Mouse (Mus musculus) CD4-positive, CD25-positive, alpha-beta regulatory T cell, adult 2 months (primary cell): Measurements from ENCODE around the gene Wdr27.
"Not testable (repeated sequence)": the region's sequence is repeated elsewhere in the genome, so short reads cannot be mapped to it uniquely, and the experiment has no call there.

Experiments
- DNase-seq: peaks from one replicate; pipeline ENCODE4 v3.0.0-alpha.2; 2012; ENCODE audit warnings: low read depth, low spot score

The Wdr27 gene

GRCm38 (mm10) chr17:14931469-14931868, 11.5 kb downstream of the Wdr27 start:
- DNase-seq, result no peak

GRCm38 (mm10) chr17:14930697-14931096, 12.3 kb downstream of the Wdr27 start:
- no peak for DNase-seq

GRCm38 (mm10) chr17:14928631-14929030, 14.3 kb downstream of the Wdr27 start:
- DNase-seq, result no peak

- no peak for DNase-seq
Observed at GRCm38 (mm10) chr17:14927644-14928218, 15.2 kb downstream of the Wdr27 start.

- DNase-seq, result no peak
Observed at GRCm38 (mm10) chr17:14921582-14921981, 21.4 kb downstream of the Wdr27 start.

GRCm38 (mm10) chr17:14917866-14918265, 25.1 kb downstream of the Wdr27 start:
- DNase-seq, result no peak

GRCm38 (mm10) chr17:14914401-14914800, 28.6 kb downstream of the Wdr27 start:
- DNase-seq, result no peak

GRCm38 (mm10) chr17:14912981-14913380, 30.0 kb downstream of the Wdr27 start:
- DNase-seq, result no peak

GRCm38 (mm10) chr17:14912420-14912819, 30.5 kb downstream of the Wdr27 start:
- DNase-seq, result peak; percentile 47

- no peak for DNase-seq
Observed at GRCm38 (mm10) chr17:14910771-14911170, 32.2 kb downstream of the Wdr27 start.

- no peak for DNase-seq
Observed at GRCm38 (mm10) chr17:14909331-14909730, 33.6 kb downstream of the Wdr27 start.

- DNase-seq, result peak; percentile 49
Observed at GRCm38 (mm10) chr17:14907136-14907535, 35.8 kb downstream of the Wdr27 start.

- no peak for DNase-seq
Observed at GRCm38 (mm10) chr17:14906611-14907010, 36.3 kb downstream of the Wdr27 start.

GRCm38 (mm10) chr17:14904637-14905265, 38.2 kb downstream of the Wdr27 start:
- peak; percentile 74 for DNase-seq

GRCm38 (mm10) chr17:14904206-14904605, 38.8 kb downstream of the Wdr27 start:
- no peak for DNase-seq

GRCm38 (mm10) chr17:14903212-14903611, 39.7 kb downstream of the Wdr27 start:
- no peak for DNase-seq

GRCm38 (mm10) chr17:14898972-14899371, 44.0 kb downstream of the Wdr27 start:
- DNase-seq, result no peak

GRCm38 (mm10) chr17:14895058-14895457, 47.9 kb downstream of the Wdr27 start:
- DNase-seq, result not testable (repeated sequence)

GRCm38 (mm10) chr17:14886933-14887332, 56.0 kb downstream of the Wdr27 start:
- DNase-seq, result no peak

GRCm38 (mm10) chr17:14874656-14875204, 68.2 kb downstream of the Wdr27 start:
- DNase-seq, result no peak

GRCm38 (mm10) chr17:14860220-14860619, 82.7 kb downstream of the Wdr27 start:
- no peak for DNase-seq

GRCm38 (mm10) chr17:14847709-14848108, 95.2 kb downstream of the Wdr27 start:
- DNase-seq, result no peak

GRCm38 (mm10) chr17:14846880-14847279, 96.1 kb downstream of the Wdr27 start:
- DNase-seq, result no peak
